Mouse (Mus musculus) spleen, adult 2 months (tissue): Measurements from ENCODE around the gene Naip1. TPM values are rescaled to one million over a fixed set of nuclear protein-coding genes. Genes with fewer than 3 reads are reported as not detected.
"Not testable (repeated sequence)": the region's sequence is repeated elsewhere in the genome, so short reads cannot be mapped to it uniquely, and the experiment has no call there.

Source experiments
- DNase-seq, 2 experiments: peaks; one replicate each; pipeline versions ENCODE4 v3.0.0 to v3.0.0-alpha.2; 2012 to 2021; ENCODE audit warnings: low spot score in 2 of 2, low read depth in 1 of 2
- H3K27ac ChIP-seq: fragments of 200-500 bp; 2 replicates; pipeline ENCODE4 v1.5.1; 2012; ENCODE audit warnings: low read length, inconsistent platforms; ENCODE audit not compliant: insufficient read depth
- H3K27me3 ChIP-seq: fragments of 200-500 bp; 2 replicates; pipeline ENCODE4 v1.6.1; 2012; ENCODE audit warnings: mild to moderate bottlenecking, moderate library complexity, low read length, inconsistent platforms; ENCODE audit not compliant: control insufficient read depth, insufficient read depth
- H3K36me3 ChIP-seq: fragments of 200-500 bp; 2 replicates; pipeline ENCODE4 v1.6.1; 2012; ENCODE audit warnings: mild to moderate bottlenecking, low read length, inconsistent platforms; ENCODE audit not compliant: control insufficient read depth, insufficient read depth
- H3K4me1 ChIP-seq: fragments of 200-500 bp; 2 replicates; pipeline ENCODE4 v1.6.1; 2011; ENCODE audit warnings: inconsistent platforms; ENCODE audit not compliant: control insufficient read depth, insufficient read depth, insufficient read length
- H3K4me3 ChIP-seq: fragments of 200-500 bp; 2 replicates; pipeline ENCODE4 v1.5.1; 2011; ENCODE audit warnings: mild to moderate bottlenecking, inconsistent platforms; ENCODE audit not compliant: insufficient read depth, insufficient read length; ENCODE audit errors: extremely low read depth
- CTCF ChIP-seq: fragments of 200-500 bp; IDR thresholded peaks from 2 replicates; pipeline ENCODE4 v1.5.1; 2011; ENCODE audit warnings: mild to moderate bottlenecking, inconsistent platforms; ENCODE audit not compliant: insufficient read depth, insufficient read length, insufficient replicate concordance; ENCODE audit errors: extremely low read depth
- POLR2A ChIP-seq: fragments of 200-500 bp; IDR thresholded peaks from 2 replicates; pipeline ENCODE4 v1.6.1; 2011; ENCODE audit warnings: low read depth, low read length, inconsistent platforms
- WGBS: fragments of 180-500 bp; shearing (Covaris S2); methylation state at CpG from one replicate; pipeline ENCODE4 v1.1.7; 2018; 5-methylcytosine and 5-hydroxymethylcytosine counted together
- polyA plus RNA-seq: library from polyadenylated mRNA; depleted of rRNA; stranded (reverse); fragments of >200 nt; gene quantifications from 2 replicates; pipeline ENCODE4 v1.2.3, GENCODE M21; 2012; rRNA removed

Naip1 gene
- polyA plus RNA-seq: 0.41 and 0.42 TPM in 2 replicates

DNA sequence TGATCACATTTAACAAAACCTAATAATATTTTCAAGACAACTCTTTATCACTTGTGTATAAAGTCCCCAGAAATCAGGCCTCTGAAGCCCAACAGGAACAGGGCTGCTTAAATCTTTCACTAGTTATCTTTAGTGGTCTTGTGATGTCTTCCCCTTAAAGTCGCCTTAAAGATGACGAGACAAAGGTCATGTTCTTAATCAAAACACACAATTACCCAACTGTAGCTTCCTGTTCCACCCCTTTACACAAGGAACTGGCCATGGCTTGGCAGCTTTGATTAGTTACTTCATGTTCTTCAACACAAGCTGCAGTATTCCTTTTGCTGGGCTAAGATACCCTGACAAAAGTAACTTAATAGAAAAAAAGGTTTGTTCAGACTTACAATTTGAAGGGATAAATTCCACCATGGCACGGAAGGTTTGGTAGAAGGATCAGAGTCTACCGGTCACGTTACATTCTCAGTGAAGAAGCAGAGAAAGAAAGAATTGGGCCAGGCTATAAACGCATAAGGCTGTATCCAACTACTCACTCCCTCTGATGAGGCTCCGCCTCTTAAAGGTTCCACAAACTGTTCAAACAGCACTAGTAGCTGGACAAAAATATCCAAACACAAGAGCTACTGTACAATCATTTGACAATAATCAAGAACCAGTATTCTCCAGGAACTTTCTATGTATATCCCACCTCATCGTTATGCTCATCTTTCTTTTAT, at the start of gene Naip1:
TSS of gene Naip1 (minus strand) at position 455 of the 713 bp plus-strand sequence.
- not testable (repeated sequence) for H3K4me3 ChIP-seq, DNase-seq, H3K4me1 ChIP-seq, H3K27me3 ChIP-seq, H3K27ac ChIP-seq, H3K36me3 ChIP-seq
- WGBS: 73% methylated on average over 8 of the region's 8 CpGs

DNA sequence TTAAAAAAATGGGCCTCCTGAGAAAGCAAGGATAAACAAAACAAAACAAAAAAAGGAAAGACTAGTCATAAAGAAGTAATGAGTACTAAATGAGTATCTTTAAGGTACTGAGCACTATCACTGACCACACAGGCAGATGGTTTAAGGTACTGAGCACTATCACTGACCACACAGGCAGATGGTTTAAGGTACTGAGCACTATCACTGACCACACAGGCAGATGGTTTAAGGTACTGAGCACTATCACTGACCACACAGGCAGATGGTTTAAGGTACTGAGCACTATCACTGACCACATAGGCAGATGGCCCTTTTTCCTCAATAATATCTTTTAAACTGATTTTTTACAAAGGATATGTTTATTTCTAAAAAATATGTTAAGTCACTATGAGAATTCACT, 47.0 kb upstream of the Naip1 start:
- not testable (repeated sequence) for H3K27ac ChIP-seq, H3K4me3 ChIP-seq, H3K4me1 ChIP-seq, H3K27me3 ChIP-seq, H3K36me3 ChIP-seq, DNase-seq

DNA sequence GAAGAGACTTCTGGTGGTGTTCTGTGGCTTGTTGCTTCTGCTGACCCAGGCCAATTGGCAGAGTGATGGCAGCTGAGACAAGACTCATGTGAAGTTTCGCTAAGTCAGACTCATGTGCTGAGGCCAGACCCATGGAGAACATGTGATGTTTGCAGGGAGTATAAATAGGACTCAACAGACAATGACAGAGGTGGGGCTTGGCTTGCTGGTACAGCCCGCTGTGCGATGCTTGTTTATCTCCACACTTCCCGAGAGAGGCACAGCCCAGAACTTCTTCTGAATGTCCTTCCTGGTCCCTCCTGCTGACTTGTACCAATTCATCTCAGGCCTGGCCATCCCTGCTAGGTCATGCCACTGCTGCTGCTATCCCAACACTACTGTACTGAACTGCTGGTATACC, 42.7 kb upstream of the Naip1 start:
- Histone ChIP-seq H3K36me3 (no peaks in the 10 kb centered on the region), H3K27me3 (no peaks in the 10 kb centered on the region; the same call in 1 of the 2 replicates), H3K4me3 (no peak overlapping the region), H3K4me1 (no peaks in the 10 kb centered on the region), H3K27ac (no peak overlapping the region)
- no peak for DNase-seq
- 86% methylated on average over 4 of the region's 4 CpGs for WGBS
- no peak for TF ChIP-seq POLR2A
- TF ChIP-seq CTCF: no peak

GRCm38 (mm10) chr13:100494370-100494769, 41.7 kb upstream of the Naip1 start:
- not testable (repeated sequence) for H3K27ac ChIP-seq, H3K4me1 ChIP-seq, H3K4me3 ChIP-seq, H3K36me3 ChIP-seq, DNase-seq, H3K27me3 ChIP-seq
- WGBS: 78% methylated on average over 8 of the region's 8 CpGs

GRCm38 (mm10) chr13:100493313-100493712, 40.6 kb upstream of the Naip1 start:
- Histone ChIP-seq H3K27ac (no peak overlapping the region), H3K4me3 (no peak overlapping the region), H3K4me1 (no peaks in the 10 kb centered on the region), H3K36me3 (peaks cover 4% of the 10 kb centered on the region), H3K27me3 (no peaks in the 10 kb centered on the region; the same call in 1 of the 2 replicates)
- 58% methylated on average over 8 of the region's 8 CpGs for WGBS
- no peak for TF ChIP-seq POLR2A
- TF ChIP-seq CTCF: no peak
- DNase-seq: peak in 1 of 2 experiments; percentile 3

DNA sequence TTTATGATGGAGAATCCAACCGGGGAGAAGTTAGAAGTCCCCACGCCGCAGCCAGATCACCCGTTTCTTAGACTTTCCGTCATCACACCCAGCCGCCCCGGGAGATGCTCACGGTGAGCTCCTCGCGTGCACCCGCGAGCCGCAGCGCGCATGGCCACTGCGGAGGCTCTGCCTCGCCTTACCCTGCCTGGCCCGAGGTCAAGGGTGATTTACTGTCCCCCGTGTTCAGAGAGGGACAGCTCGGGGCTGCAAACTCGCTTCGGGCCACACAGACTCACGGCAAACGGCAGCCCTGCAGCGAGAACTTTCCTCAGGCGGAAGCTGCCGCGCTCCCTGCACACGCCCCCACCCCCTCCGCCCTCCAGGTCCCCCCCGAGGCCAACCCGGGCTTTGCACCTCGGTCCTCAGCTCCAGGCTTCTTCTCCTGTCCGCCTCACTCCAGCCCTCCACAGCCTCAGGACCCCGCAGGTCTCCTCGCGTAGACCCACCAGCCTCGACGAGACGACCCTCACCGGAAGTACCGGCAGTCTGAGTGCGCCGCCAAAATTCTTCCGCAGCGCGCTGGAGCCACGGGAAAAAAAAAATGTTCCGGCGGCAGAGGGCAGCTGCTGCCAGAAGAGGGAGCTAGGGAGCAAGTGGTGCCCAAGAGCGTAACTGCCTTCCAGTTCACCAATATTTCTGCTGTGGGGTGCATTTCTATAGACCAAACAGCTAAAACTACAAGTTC, 39.6 kb upstream of the Naip1 start, which contains the start of gene Gtf2h2:
TSS of gene Gtf2h2 (minus strand) at position 519 of the 727 bp plus-strand sequence.
- H3K4me3 ChIP-seq: peak within 1 kb of the TSS; percentile 100
- peaks cover 7% of the 10 kb centered on the region for H3K36me3 ChIP-seq
- DNase-seq: peak; percentile 74 to 77
- TF ChIP-seq CTCF (peak; percentile 92), POLR2A (0 out of 2 replicates have a peak, but pooled peaks have one; percentile 8)
- peak within 1 kb of the TSS; percentile 92 for H3K27ac ChIP-seq
- WGBS: under 1% methylated on average over 50 of the region's 51 CpGs
- no peaks in the 10 kb centered on the region for H3K27me3 ChIP-seq
- no peaks in the 10 kb centered on the region for H3K4me1 ChIP-seq

- peak overlapping the region; percentile 92; the same call in 1 of the 2 replicates for H3K27ac ChIP-seq
- 14% methylated on average over 6 of the region's 6 CpGs for WGBS
- H3K27me3 ChIP-seq: no peaks in the 10 kb centered on the region
- H3K36me3 ChIP-seq: peaks cover 11% of the 10 kb centered on the region
- TF ChIP-seq POLR2A (no peak), CTCF (no peak)
- no peaks in the 10 kb centered on the region for H3K4me1 ChIP-seq
- DNase-seq: no peak
- H3K4me3 ChIP-seq: peak overlapping the region; percentile 100
Observed at GRCm38 (mm10) chr13:100491623-100492022, 39.0 kb upstream of the Naip1 start.
